Mouse (Mus musculus): ENCODE measurements around the gene Mcam.

DNA sequence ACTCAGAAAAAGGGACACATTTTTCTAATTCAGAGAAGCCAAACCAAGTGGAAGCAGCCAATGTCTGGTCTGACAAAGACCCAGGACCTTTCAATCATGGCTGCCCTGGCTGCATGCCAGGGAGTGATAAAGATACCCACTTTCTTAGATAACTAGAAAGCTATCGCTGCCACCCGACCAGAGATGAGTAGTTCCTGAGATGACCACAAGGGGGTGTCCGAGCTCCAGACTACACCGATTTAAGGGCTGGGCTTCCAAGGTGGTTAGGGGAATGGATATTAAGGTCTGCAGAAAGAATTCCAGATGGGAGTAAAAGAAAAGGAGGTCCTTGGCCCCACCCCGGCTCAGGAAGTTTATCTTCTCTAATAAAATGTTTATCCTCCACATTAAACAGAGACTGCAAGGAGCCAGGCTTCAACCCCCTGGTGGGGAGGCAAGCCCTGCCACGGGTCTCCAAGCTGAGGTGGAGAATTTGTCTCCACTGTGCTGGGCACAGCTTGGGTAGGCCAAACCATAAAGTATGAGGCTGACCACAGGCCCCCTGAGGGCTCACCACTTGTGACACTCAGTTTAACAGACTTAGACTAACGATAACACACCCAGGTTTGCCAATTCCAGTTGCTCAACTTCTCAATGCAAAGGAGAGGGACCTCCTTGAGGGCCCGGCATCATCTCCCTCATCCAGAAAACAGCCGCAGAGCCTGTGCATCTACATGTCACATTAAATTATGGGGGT is 24.7 kb upstream of the Mcam start:
- TF ChIP-seq POLR2A (IDR thresholded peaks at IDR 0.05; ENCODE audit: control insufficient read depth, extremely low read depth, insufficient read depth, low read length, poor library complexity), result no peak
- TF ChIP-seq CTCF (IDR thresholded peaks at IDR 0.05; ENCODE audit: borderline replicate concordance, control insufficient read depth, extremely low read depth, insufficient read depth, low read length, poor library complexity), result no peak; the same call in 1 of the 2 replicates
